Mouse (Mus musculus): Measurements from ENCODE around the gene Sympk. TPM values are rescaled to one million over a fixed set of nuclear protein-coding genes. Genes with fewer than 3 reads are reported as not detected.

Gene Sympk
- total and polyA plus RNA-seq, 2 experiments from 2014 or later, result 16.7 to 68.8 TPM

GRCm38 (mm10) chr7:19083701-19084100 is 59.5 kb downstream of the Sympk start, which contains the start of gene Dmpk:
TSS of gene Dmpk (plus strand) at chr7:19083849.
- H3K27me3 ChIP-seq (ENCODE audit: control insufficient read depth, insufficient read depth, low read length), result no peaks in the 10 kb centered on the region
- peak within 1 kb of the TSS; percentile 78 for H3K4me2 ChIP-seq (ENCODE audit: low read depth, low read length)
- peaks cover 57% of the 10 kb centered on the region for H3K36me3 ChIP-seq (replicated peaks; ENCODE audit: control insufficient read depth, insufficient read depth, low read length)
- H3K9me3 ChIP-seq (replicated peaks; ENCODE audit: control insufficient read depth, low read length), result no peaks in the 10 kb centered on the region
- H3K27ac ChIP-seq (ENCODE audit: low read depth), result peak within 1 kb of the TSS; percentile 95
- TF ChIP-seq CTCF (IDR thresholded peaks at IDR 0.05; ENCODE audit: low read depth), result no peak
- no peak for TF ChIP-seq EP300 (IDR thresholded peaks at IDR 0.05; ENCODE audit: low read depth)
- peak within 1 kb of the TSS; percentile 62 for H3K4me3 ChIP-seq (ENCODE audit: low read depth, low read length)
- peak; percentile 45 for DNase-seq (ENCODE audit: low spot score)
- peak; percentile 62 for ATAC-seq (ENCODE audit: insufficient read depth, low read depth)
- peak within 1 kb of the TSS; percentile 69 for H3K9ac ChIP-seq (replicated peaks; ENCODE audit: low read depth, low read length)
- H3K4me1 ChIP-seq (ENCODE audit: control insufficient read depth, insufficient read depth), result peaks cover 48% of the 10 kb centered on the region
- WGBS, result 23% methylated on average over 9 of the region's 10 CpGs

GRCm38 (mm10) chr7:19084277-19084771 is 60.1 kb downstream of the Sympk start:
- Histone ChIP-seq H3K4me3 (ENCODE audit: low read depth, low read length) (peak overlapping the region; percentile 62), H3K27ac (ENCODE audit: low read depth) (peak overlapping the region; percentile 95), H3K4me2 (ENCODE audit: low read depth, low read length) (peak overlapping the region; percentile 78), H3K9ac (replicated peaks; ENCODE audit: low read depth, low read length) (peak overlapping the region; percentile 69), H3K27me3 (ENCODE audit: control insufficient read depth, insufficient read depth, low read length) (no peaks in the 10 kb centered on the region), H3K9me3 (replicated peaks; ENCODE audit: control insufficient read depth, low read length) (no peaks in the 10 kb centered on the region), H3K4me1 (ENCODE audit: control insufficient read depth, insufficient read depth) (peaks cover 48% of the 10 kb centered on the region), H3K36me3 (replicated peaks; ENCODE audit: control insufficient read depth, insufficient read depth, low read length) (peaks cover 51% of the 10 kb centered on the region)
- TF ChIP-seq CTCF (IDR thresholded peaks at IDR 0.05; ENCODE audit: low read depth), result no peak
- TF ChIP-seq EP300 (IDR thresholded peaks at IDR 0.05; ENCODE audit: low read depth), result no peak
- ATAC-seq (ENCODE audit: insufficient read depth, low read depth) (peak; percentile 3; the same call in 1 of the 2 replicates), DNase-seq (ENCODE audit: low spot score) (no peak)
- 36% methylated on average over 6 of the region's 6 CpGs for WGBS

GRCm38 (mm10) chr7:19084921-19085473 is 60.8 kb downstream of the Sympk start:
- peaks cover 48% of the 10 kb centered on the region for H3K4me1 ChIP-seq (ENCODE audit: control insufficient read depth, insufficient read depth)
- no peaks in the 10 kb centered on the region for H3K9me3 ChIP-seq (replicated peaks; ENCODE audit: control insufficient read depth, low read length)
- peaks cover 49% of the 10 kb centered on the region for H3K36me3 ChIP-seq (replicated peaks; ENCODE audit: control insufficient read depth, insufficient read depth, low read length)
- H3K4me3 ChIP-seq (ENCODE audit: low read depth, low read length), result peak overlapping the region; percentile 62
- peak overlapping the region; percentile 95 for H3K27ac ChIP-seq (ENCODE audit: low read depth)
- no peaks in the 10 kb centered on the region for H3K27me3 ChIP-seq (ENCODE audit: control insufficient read depth, insufficient read depth, low read length)
- H3K9ac ChIP-seq (replicated peaks; ENCODE audit: low read depth, low read length), result peak overlapping the region; percentile 69
- WGBS, result 24% methylated on average over 9 of the region's 9 CpGs
- ATAC-seq (ENCODE audit: insufficient read depth, low read depth), result no peak
- TF ChIP-seq EP300 (IDR thresholded peaks at IDR 0.05; ENCODE audit: low read depth) (no peak), CTCF (IDR thresholded peaks at IDR 0.05; ENCODE audit: low read depth) (no peak)
- peak overlapping the region; percentile 78 for H3K4me2 ChIP-seq (ENCODE audit: low read depth, low read length)
- no peak for DNase-seq (ENCODE audit: low spot score)

- Histone ChIP-seq H3K4me2 (ENCODE audit: low read depth, low read length) (peak overlapping the region; percentile 78), H3K27ac (ENCODE audit: low read depth) (peak overlapping the region; percentile 95), H3K27me3 (ENCODE audit: control insufficient read depth, insufficient read depth, low read length) (no peaks in the 10 kb centered on the region), H3K36me3 (replicated peaks; ENCODE audit: control insufficient read depth, insufficient read depth, low read length) (peaks cover 49% of the 10 kb centered on the region), H3K9me3 (replicated peaks; ENCODE audit: control insufficient read depth, low read length) (no peaks in the 10 kb centered on the region), H3K4me1 (ENCODE audit: control insufficient read depth, insufficient read depth) (peaks cover 48% of the 10 kb centered on the region), H3K9ac (replicated peaks; ENCODE audit: low read depth, low read length) (peak overlapping the region; percentile 69), H3K4me3 (ENCODE audit: low read depth, low read length) (peak overlapping the region; percentile 62)
- ATAC-seq (ENCODE audit: insufficient read depth, low read depth), result no peak
- 9% methylated on average over 6 of the region's 6 CpGs for WGBS
- DNase-seq (ENCODE audit: low spot score), result no peak
- TF ChIP-seq CTCF (IDR thresholded peaks at IDR 0.05; ENCODE audit: low read depth), result no peak
These were observed 61.3 kb downstream of the Sympk start for GRCm38 (mm10) chr7:19085495-19085894.

GRCm38 (mm10) chr7:19086042-19086441 is 61.9 kb downstream of the Sympk start:
- Histone ChIP-seq H3K4me3 (ENCODE audit: low read depth, low read length) (peak overlapping the region; percentile 62), H3K9ac (replicated peaks; ENCODE audit: low read depth, low read length) (no peak overlapping the region; the same call in 1 of the 2 replicates), H3K27ac (ENCODE audit: low read depth) (peak overlapping the region; percentile 95), H3K4me2 (ENCODE audit: low read depth, low read length) (peak overlapping the region; percentile 78), H3K4me1 (ENCODE audit: control insufficient read depth, insufficient read depth) (peaks cover 48% of the 10 kb centered on the region), H3K27me3 (ENCODE audit: control insufficient read depth, insufficient read depth, low read length) (no peaks in the 10 kb centered on the region), H3K9me3 (replicated peaks; ENCODE audit: control insufficient read depth, low read length) (no peaks in the 10 kb centered on the region), H3K36me3 (replicated peaks; ENCODE audit: control insufficient read depth, insufficient read depth, low read length) (peaks cover 49% of the 10 kb centered on the region)
- TF ChIP-seq EP300 (IDR thresholded peaks at IDR 0.05; ENCODE audit: low read depth) (no peak), CTCF (IDR thresholded peaks at IDR 0.05; ENCODE audit: low read depth) (no peak)
- WGBS, result 18% methylated on average over 14 of the region's 14 CpGs
- peak; percentile 65 for DNase-seq (ENCODE audit: low spot score)
- peak; percentile 12; the same call in 1 of the 2 replicates for ATAC-seq (ENCODE audit: insufficient read depth, low read depth)

All from heart, postnatal 0 days (tissue).